Mouse (Mus musculus) bone marrow macrophage, adult 2 months (primary cell): ENCODE measurements around the gene Agbl4.

ENCODE experiments used
- CTCF ChIP-seq: IDR thresholded peaks from 2 replicates; pipeline ENCODE4 v1.5.1; 2012; ENCODE audit warnings: low read depth, mild to moderate bottlenecking, low read length, moderate library complexity
- POLR2A ChIP-seq: IDR thresholded peaks from 2 replicates; pipeline ENCODE4 v1.6.1; 2012; ENCODE audit warnings: mild to moderate bottlenecking, low read depth, low read length, borderline replicate concordance

DNA sequence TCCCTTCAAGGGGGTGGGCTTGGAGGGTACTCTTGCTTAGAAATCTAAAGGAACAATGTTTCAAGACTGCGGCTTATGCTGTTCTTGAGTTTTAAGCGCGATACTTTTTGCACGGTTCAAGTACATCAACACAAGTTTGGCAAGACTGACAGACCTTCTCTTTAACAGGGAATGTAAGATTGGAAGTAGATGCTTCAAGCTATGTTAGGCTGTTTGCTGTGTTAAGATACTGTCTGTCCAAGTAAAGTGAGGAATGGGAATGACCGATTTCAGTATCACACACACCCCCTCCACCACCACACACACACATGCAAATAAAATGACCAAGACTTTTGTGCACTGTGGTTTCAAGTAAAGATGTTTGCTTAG lies 45.5 kb upstream of the Agbl4 start:
- TF ChIP-seq CTCF, result no peak
- TF ChIP-seq POLR2A, result no peak
